Mouse (Mus musculus) neural tube, embryonic 13.5 days (tissue): ENCODE data around the gene Rapgef3. TPM values are rescaled to one million over a fixed set of nuclear protein-coding genes. Genes with fewer than 3 reads are reported as not detected.
A peak's percentile ranks its signal among the peaks of the same experiment; 100 is the strongest.

Experiments
- ATAC-seq: fragments of 200-750 bp; cut with Nextera tagmentation; 2 replicates; pipeline ENCODE4 v1.8.0; 2017; ENCODE audit warnings: low read depth, mild to moderate bottlenecking, moderate TSS enrichment, moderate library complexity
- H3K27ac ChIP-seq: fragments of 300-500 bp; sonication (generic); replicated peaks from 2 replicates; pipeline ENCODE4 v1.5.1; 2015; ENCODE audit warnings: moderate library complexity, mild to moderate bottlenecking, inconsistent platforms
- H3K27me3 ChIP-seq: fragments of 300-500 bp; sonication (generic); 2 replicates; pipeline ENCODE4 v1.6.1; 2015; ENCODE audit warnings: mild to moderate bottlenecking, inconsistent platforms
- H3K36me3 ChIP-seq: fragments of 300-500 bp; sonication (generic); 2 replicates; pipeline ENCODE4 v1.6.1; 2015; ENCODE audit warnings: mild to moderate bottlenecking, inconsistent platforms
- H3K4me1 ChIP-seq: fragments of 300-500 bp; sonication (generic); replicated peaks from 2 replicates; pipeline ENCODE4 v1.6.1; 2015; ENCODE audit warnings: inconsistent platforms
- H3K4me2 ChIP-seq: fragments of 300-500 bp; sonication (generic); 2 replicates; pipeline ENCODE4 v1.6.1; 2015; ENCODE audit warnings: inconsistent platforms, mild to moderate bottlenecking, moderate library complexity
- H3K4me3 ChIP-seq: fragments of 300-500 bp; sonication (generic); 2 replicates; pipeline ENCODE4 v1.5.1; 2015; ENCODE audit warnings: mild to moderate bottlenecking, inconsistent platforms
- H3K9ac ChIP-seq: fragments of 300-500 bp; sonication (generic); 2 replicates; pipeline ENCODE4 v1.6.1; 2015; ENCODE audit warnings: moderate library complexity, mild to moderate bottlenecking, inconsistent platforms
- H3K9me3 ChIP-seq: fragments of 300-500 bp; sonication (generic); 2 replicates; pipeline ENCODE4 v1.6.1; 2016; ENCODE audit warnings: inconsistent platforms
- WGBS: fragments of 180-500 bp; shearing (Covaris S2); methylation state at CpG from one replicate; pipeline ENCODE4 v1.1.7; 2015; 5-methylcytosine and 5-hydroxymethylcytosine counted together
- polyA plus RNA-seq: library from polyadenylated mRNA; unstranded; fragments of >200 nt; fragmentation: Nextera tagmentation; extraction: Ambion mirVana; gene quantifications from 2 replicates; pipeline ENCODE4 v1.2.1, GENCODE M21; 2015

Rapgef3 gene
- polyA plus RNA-seq, 1 experiment from 2014 or later: 12.0 TPM

DNA sequence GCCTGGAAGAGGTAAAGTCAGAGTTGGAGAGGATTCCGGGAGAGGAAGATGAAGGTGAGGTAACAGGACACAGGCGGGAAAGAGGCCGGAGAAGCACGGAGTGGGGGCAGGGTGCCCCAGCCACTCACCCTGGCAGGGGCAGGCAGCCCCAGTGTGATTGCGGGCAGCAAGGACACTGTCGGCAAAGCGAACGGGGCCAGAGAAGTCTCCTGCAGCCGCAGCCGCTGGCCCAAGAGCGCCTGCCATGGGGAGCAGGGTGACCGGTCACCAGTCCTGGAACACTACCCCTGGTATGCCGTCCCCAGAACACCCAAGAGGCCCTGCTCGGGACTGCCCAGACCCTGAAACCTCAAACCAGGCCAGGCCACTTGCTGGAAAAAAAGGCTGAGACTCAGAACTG lies 40.8 kb upstream of the Rapgef3 start:
- peaks cover 56% of the 10 kb centered on the region for H3K36me3 ChIP-seq
- ATAC-seq: no peak
- 87% methylated on average over 14 of the region's 14 CpGs for WGBS

DNA sequence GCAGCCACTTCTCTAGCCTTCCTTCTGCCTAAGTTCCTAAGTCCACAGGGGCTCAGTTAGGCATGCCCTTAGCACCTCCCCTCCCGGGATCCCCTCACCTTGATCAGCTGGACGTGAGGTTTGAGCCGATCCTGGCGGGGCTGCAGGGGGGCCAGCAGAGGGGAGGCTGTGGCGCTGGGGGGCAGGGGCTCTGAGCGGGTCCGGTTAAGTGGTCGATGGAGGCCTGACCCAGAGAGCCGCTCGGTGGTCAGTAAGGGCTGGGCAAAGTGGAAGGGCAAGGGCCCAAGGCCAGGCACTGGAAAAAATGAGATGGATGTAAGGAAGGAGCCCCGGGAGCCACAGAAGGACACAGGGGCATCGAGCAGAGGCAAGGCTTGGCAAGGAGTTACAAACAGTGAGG lies 40.1 kb upstream of the Rapgef3 start:
- H3K4me2 ChIP-seq: no peak overlapping the region
- WGBS: 84% methylated on average over 12 of the region's 12 CpGs
- peaks cover 56% of the 10 kb centered on the region for H3K36me3 ChIP-seq

More for the DNA sequence above, 40.8 kb upstream of the Rapgef3 start:
- Histone ChIP-seq H3K4me3 (no peak overlapping the region), H3K9ac (no peak overlapping the region), H3K27ac (no peak overlapping the region), H3K27me3 (no peaks in the 10 kb centered on the region), H3K4me1 (peaks cover 26% of the 10 kb centered on the region), H3K9me3 (no peaks in the 10 kb centered on the region), H3K4me2 (no peak overlapping the region)

DNA sequence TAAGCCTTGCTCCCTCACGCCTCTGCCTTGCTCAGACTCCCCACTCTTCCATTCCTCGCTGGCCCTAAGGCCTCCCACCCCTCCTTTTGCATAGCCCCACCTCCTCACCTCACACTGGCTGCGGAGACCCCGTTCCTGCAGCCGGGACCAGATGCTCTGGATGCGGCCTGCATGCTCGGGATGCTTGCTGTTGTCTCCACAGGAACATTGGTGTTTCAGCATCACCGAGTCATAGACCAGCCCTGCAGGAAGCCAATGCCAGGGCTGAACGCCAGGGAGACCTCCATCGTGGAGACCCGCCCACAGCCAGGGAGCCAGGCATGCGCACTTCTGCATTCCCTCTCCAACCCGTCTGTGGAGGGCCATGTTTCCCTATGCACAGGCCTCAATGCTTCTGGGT lies 34.8 kb upstream of the Rapgef3 start:
- peak; percentile 72 for ATAC-seq
- Histone ChIP-seq H3K4me2 (peak overlapping the region; percentile 44), H3K27me3 (no peaks in the 10 kb centered on the region), H3K4me3 (peak overlapping the region; percentile 19), H3K9me3 (no peaks in the 10 kb centered on the region), H3K27ac (peak overlapping the region; percentile 69), H3K4me1 (peaks cover 31% of the 10 kb centered on the region), H3K36me3 (peaks cover 70% of the 10 kb centered on the region), H3K9ac (peak overlapping the region; percentile 56; the same call in 1 of the 2 replicates)
- WGBS: 11% methylated on average over 13 of the region's 13 CpGs

More for the DNA sequence above, 40.1 kb upstream of the Rapgef3 start:
- Histone ChIP-seq H3K27me3 (no peaks in the 10 kb centered on the region), H3K9ac (no peak overlapping the region), H3K27ac (no peak overlapping the region), H3K9me3 (no peaks in the 10 kb centered on the region), H3K4me1 (peaks cover 21% of the 10 kb centered on the region), H3K4me3 (no peak overlapping the region)
- no peak for ATAC-seq

DNA sequence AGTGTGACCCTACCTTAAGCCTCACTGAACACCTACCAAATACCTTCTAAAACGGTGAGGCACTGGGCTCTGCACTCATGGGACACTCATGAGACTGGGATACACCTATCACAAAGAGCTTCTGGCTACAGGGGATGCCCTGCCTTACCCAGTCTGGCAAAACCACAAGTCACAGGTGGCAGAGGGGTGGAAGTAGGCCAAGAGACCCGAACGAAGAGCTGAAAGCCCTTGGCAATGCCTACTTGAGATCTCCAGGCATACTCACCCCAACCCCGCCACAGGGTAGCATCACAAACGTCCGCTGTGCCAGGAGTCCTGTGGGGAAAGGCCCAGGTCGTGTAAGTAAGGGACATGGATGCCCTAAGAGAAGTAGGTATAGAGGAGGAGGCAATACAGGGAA lies 34.0 kb upstream of the Rapgef3 start:
- H3K4me1 ChIP-seq: peaks cover 31% of the 10 kb centered on the region
- peak overlapping the region; percentile 56; the same call in 1 of the 2 replicates for H3K9ac ChIP-seq
- H3K27me3 ChIP-seq: no peaks in the 10 kb centered on the region
- ATAC-seq: no peak
- no peak overlapping the region for H3K27ac ChIP-seq
- H3K36me3 ChIP-seq: peaks cover 70% of the 10 kb centered on the region
- H3K9me3 ChIP-seq: no peaks in the 10 kb centered on the region
- WGBS: 80% methylated on average over 7 of the region's 7 CpGs
- H3K4me3 ChIP-seq: no peak overlapping the region
- peak overlapping the region; percentile 44; the same call in 1 of the 2 replicates for H3K4me2 ChIP-seq

DNA sequence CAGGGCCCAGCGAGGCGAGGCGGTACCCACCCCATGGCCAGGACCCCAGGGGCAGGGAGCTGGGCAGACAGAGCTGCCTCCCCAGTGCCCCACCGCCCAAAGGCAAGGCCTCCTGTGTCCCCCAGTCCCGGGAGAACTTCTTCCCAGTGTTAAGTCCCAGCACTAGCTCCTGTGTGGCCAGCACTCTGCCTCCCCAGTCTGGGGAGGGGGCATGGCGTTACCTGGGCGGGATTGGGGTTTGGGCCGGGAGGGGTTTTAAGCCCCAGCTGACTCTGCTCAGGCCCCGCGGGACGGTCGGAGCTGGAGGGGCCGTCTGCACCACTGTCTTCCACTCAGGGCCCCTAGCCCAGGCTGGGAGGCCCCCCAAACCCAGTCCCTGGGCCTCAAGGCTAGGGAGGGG lies 33.1 kb upstream of the Rapgef3 start:
- Histone ChIP-seq H3K27ac (no peak overlapping the region), H3K36me3 (peaks cover 71% of the 10 kb centered on the region)
- no peak for ATAC-seq

DNA sequence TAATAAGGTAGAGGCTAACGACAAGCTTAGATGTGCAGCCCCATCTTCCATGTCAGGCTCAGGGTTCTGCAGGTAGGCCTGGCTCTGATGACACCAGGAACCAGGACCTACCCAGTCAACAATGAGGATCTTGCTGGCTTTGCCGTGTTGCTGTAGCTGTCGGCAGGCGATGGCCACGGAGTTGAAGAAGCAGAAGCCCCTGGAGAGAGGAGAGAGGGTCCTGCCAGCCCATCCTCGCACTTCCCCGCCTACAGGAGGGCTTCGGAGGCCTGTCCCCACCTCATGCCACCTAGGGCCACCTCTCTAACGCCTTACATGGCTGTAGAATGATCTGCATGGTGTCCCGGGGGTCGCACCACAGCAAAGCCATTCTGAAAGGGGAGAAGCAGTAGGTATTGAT lies 31.7 kb upstream of the Rapgef3 start:
- peaks cover 31% of the 10 kb centered on the region for H3K4me1 ChIP-seq
- peaks cover 77% of the 10 kb centered on the region for H3K36me3 ChIP-seq

More for the DNA sequence above, 33.1 kb upstream of the Rapgef3 start:
- 90% methylated on average over 13 of the region's 13 CpGs for WGBS
- no peak overlapping the region for H3K4me2 ChIP-seq
- H3K4me1 ChIP-seq: peaks cover 31% of the 10 kb centered on the region
- no peaks in the 10 kb centered on the region for H3K9me3 ChIP-seq
- H3K9ac ChIP-seq: no peak overlapping the region
- H3K27me3 ChIP-seq: no peaks in the 10 kb centered on the region
- no peak overlapping the region for H3K4me3 ChIP-seq

DNA sequence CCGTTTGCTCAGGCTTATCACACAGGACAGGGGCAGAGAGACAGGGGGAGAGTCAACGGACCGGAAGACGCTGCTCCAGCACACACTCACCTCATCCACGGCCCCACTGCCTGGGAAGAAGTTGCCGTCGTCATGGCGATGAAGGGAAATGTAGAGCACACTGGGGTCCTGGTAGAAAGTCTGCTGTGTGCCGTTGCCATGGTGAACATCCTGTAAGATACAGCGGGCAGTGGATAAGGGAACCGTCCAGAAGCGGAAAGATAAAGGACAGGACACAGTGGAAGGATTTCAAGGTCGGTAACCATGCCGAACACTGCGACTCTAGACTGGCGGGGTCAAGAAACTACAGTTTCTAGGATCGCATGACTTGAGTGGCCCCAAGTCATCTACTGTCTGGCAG lies 30.4 kb upstream of the Rapgef3 start:
- peak; percentile 52; the same call in 1 of the 2 replicates for ATAC-seq
- no peak overlapping the region for H3K4me3 ChIP-seq
- 0 out of 2 replicates have a peak overlapping the region, but pooled peaks have one; percentile 8 for H3K9ac ChIP-seq
- WGBS: 19% methylated on average over 17 of the region's 17 CpGs
- H3K27ac ChIP-seq: peak overlapping the region; percentile 38; the same call in 1 of the 2 replicates
- H3K27me3 ChIP-seq: no peaks in the 10 kb centered on the region
- H3K9me3 ChIP-seq: no peaks in the 10 kb centered on the region
- H3K4me2 ChIP-seq: no peak overlapping the region
- peaks cover 31% of the 10 kb centered on the region for H3K4me1 ChIP-seq
- H3K36me3 ChIP-seq: peaks cover 90% of the 10 kb centered on the region

More for the DNA sequence above, 31.7 kb upstream of the Rapgef3 start:
- WGBS: 86% methylated on average over 11 of the region's 11 CpGs
- no peak overlapping the region for H3K4me2 ChIP-seq
- H3K9ac ChIP-seq: peak overlapping the region; percentile 22; the same call in 1 of the 2 replicates
- ATAC-seq: no peak
- no peaks in the 10 kb centered on the region for H3K9me3 ChIP-seq
- H3K4me3 ChIP-seq: no peak overlapping the region
- no peaks in the 10 kb centered on the region for H3K27me3 ChIP-seq
- H3K27ac ChIP-seq: no peak overlapping the region

DNA sequence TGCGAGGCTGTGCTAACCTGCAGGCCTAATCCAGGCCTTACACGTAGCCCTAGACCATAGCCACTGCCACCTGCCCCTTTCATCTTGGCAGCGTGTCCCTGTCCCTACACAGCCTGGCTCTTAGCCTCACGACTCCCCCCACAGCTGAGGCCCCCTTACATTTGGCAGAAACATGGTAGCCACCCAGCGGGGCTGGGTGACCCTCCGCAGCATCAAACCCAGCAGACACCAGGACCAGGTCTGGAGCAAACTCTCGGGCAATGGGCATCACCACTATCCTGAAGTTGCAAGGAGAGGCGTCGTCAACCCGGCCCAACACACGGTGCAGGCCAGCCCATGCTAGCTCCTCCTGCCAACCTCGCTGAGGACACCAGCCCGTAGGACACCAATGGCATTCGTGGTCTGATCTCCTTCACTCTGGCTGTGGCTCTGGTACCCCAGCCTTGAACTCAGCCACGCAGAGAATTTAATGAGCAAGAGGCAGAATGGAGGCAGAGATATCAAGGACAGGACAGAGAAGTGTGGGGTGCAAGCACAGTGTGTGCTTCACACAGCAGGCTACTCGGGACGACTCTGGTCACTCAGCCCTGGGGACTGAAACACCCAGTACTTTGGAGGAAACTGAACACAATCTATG lies 29.0 kb upstream of the Rapgef3 start:
- Histone ChIP-seq H3K9ac (no peak overlapping the region), H3K27me3 (no peaks in the 10 kb centered on the region), H3K4me3 (no peak overlapping the region), H3K4me1 (peaks cover 19% of the 10 kb centered on the region), H3K27ac (no peak overlapping the region), H3K36me3 (peaks cover 99% of the 10 kb centered on the region), H3K4me2 (no peak overlapping the region), H3K9me3 (no peaks in the 10 kb centered on the region)
- WGBS: 96% methylated on average over 17 of the region's 17 CpGs
- ATAC-seq: no peak

DNA sequence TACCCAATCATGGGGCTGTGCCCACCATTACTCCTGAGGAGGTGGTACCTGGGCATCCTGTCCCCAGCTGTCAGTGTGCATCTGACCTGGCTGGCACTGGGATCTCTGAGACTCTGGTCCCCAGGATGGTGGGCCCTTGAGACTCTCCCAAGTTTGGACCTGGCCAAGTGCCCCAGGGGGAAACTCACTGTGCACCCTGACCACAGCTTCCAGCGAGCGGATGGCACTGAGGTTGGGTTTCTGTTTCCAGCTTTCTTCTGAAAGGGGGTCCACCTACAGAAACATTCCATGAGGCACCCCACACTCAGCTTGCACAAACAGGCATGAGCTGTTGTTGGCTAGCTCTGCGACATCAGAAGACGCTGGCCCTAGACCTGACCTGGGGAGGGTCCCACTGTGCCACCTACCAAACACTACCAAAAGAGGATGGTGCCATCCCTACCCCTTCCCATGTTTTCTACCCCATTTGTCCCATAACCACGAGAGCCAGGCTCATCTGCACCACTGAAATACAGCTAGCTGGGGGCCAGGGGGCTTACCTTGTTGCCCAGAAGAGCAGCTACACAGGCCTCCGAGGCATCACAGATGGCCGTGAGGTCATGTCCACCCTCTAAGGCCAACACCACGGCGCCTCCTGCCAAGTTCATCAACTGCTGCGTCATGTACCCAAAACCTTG lies 27.9 kb upstream of the Rapgef3 start:
- WGBS: 95% methylated on average over 10 of the region's 10 CpGs
- ATAC-seq: no peak
- peaks cover 99% of the 10 kb centered on the region for H3K36me3 ChIP-seq

DNA sequence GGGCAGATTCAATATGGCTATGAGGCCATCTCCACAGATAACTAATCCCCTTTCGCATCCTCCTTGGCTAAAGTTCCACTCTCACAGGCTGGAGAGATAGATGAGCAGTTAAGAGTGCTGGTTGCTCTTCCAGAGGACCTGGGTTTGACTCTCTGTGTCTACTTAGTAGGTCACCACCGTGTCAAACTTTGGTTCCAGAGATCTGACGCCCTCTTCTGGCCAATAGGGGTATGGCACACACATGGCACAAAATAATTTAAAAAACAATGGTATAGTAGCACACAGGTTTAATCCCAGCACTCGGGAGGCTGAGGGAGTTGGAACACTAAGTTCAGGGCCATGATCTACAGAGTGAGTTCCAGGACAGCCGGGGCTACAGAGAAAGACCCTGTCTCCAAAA lies 26.5 kb upstream of the Rapgef3 start:
- Histone ChIP-seq H3K4me1 (peaks cover 16% of the 10 kb centered on the region), H3K4me3 (no peak overlapping the region), H3K9ac (no peak overlapping the region), H3K27ac (no peak overlapping the region), H3K4me2 (no peak overlapping the region), H3K9me3 (no peaks in the 10 kb centered on the region), H3K36me3 (peaks cover 86% of the 10 kb centered on the region), H3K27me3 (no peaks in the 10 kb centered on the region)
- WGBS: 72% methylated on average over 5 of the region's 5 CpGs
- ATAC-seq: no peak

More for the DNA sequence above, 27.9 kb upstream of the Rapgef3 start:
- Histone ChIP-seq H3K4me2 (no peak overlapping the region), H3K27ac (no peak overlapping the region), H3K9ac (no peak overlapping the region), H3K27me3 (no peaks in the 10 kb centered on the region), H3K4me3 (no peak overlapping the region), H3K4me1 (peaks cover 18% of the 10 kb centered on the region), H3K9me3 (no peaks in the 10 kb centered on the region)

DNA sequence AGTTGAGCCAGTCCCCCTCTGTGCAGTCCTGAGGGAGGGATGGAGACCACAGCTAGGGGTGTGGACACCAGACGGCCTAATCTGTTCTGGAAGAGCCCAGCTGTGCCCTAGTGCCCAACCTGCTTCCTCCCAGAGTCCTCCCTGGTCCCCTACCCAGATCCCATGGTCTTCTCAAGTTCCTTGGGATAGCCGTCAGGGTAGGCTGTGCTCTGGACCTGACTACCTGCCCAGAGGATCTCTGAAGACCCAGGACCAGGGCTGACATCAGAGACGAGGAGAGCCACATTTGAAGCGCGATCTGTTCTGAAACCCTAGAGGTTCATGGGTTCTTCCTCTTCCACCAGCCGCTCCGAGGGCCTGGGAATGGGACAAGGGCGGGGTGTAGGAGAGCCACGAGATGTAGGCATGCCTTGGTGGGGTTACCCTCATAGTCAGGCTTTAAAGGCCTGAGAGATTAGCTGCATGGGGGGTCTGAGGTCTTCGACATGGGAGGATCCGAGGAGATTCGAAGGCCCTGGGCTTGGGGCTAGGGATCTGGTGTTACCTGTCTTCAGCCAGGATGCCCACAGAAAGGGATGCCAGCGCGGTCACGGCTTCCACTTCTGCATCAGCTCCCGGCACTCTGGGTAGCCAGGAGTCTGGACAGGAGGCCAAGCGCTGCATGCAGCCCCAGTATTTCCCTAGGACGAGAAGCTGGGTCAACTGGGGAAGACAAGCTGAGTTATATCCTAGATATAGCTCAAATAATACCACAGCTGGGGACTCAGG lies 25.8 kb upstream of the Rapgef3 start:
- Histone ChIP-seq H3K27ac (no peak overlapping the region), H3K4me1 (peaks cover 15% of the 10 kb centered on the region), H3K4me3 (no peak overlapping the region), H3K9ac (no peak overlapping the region), H3K27me3 (no peaks in the 10 kb centered on the region), H3K9me3 (no peaks in the 10 kb centered on the region), H3K4me2 (no peak overlapping the region), H3K36me3 (peaks cover 79% of the 10 kb centered on the region)
- no peak for ATAC-seq
- 92% methylated on average over 18 of the region's 18 CpGs for WGBS

DNA sequence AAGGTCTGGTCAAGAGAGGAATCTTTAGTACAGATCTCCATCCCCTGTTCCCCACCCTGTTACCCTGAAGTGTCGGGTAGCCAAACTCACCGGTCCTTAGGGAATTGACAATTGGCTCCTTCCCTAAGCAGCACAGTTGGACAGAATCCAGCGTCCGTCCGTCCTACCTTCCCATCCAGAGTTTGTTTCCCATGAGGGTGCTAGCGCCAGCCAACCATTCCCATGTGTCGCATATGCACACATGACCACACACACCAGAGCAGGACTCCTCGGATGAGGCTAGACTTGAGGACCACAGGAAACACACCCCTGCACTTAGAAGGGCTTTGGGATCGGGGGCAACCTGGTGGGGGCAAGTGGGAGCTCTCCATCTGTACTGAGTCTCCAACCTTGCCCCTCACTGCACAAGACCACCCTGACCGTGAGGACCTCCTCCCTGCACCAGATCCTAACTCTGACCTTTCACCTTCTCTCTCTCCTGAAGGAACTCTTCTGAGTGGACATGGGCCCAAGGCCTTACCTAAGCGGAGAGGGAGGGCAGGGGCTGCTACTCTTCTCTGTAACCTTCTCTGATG lies 23.4 kb upstream of the Rapgef3 start:
- no peaks in the 10 kb centered on the region for H3K9me3 ChIP-seq
- no peak overlapping the region for H3K4me3 ChIP-seq
- H3K27ac ChIP-seq: no peak overlapping the region
- no peak for ATAC-seq
- peaks cover 18% of the 10 kb centered on the region for H3K4me1 ChIP-seq
- H3K36me3 ChIP-seq: peaks cover 57% of the 10 kb centered on the region
- no peak overlapping the region for H3K9ac ChIP-seq
- H3K4me2 ChIP-seq: no peak overlapping the region
- H3K27me3 ChIP-seq: no peaks in the 10 kb centered on the region
- WGBS: 88% methylated on average over 11 of the region's 11 CpGs
